Mouse (Mus musculus) neural tube, embryonic 14.5 days (tissue): Measurements from ENCODE around the gene Cep170b. TPM values are rescaled to one million over a fixed set of nuclear protein-coding genes. Genes with fewer than 3 reads are reported as not detected.
A peak's percentile ranks its signal among the peaks of the same experiment; 100 is the strongest.

ENCODE experiments used
- ATAC-seq: fragments of 200-750 bp; cut with Nextera tagmentation; 2 replicates; pipeline ENCODE4 v1.8.0; 2017; ENCODE audit warnings: low read depth, mild to moderate bottlenecking, moderate TSS enrichment, moderate library complexity
- H3K27ac ChIP-seq: fragments of 300-500 bp; sonication (generic); 2 replicates; pipeline ENCODE4 v1.5.1; 2014; ENCODE audit warnings: low read depth, mild to moderate bottlenecking, control low read depth, low read length, moderate library complexity, mixed read lengths
- H3K27me3 ChIP-seq: fragments of 300-500 bp; sonication (generic); 2 replicates; pipeline ENCODE4 v1.6.1; 2014; ENCODE audit warnings: low read length; ENCODE audit not compliant: control insufficient read depth, insufficient read depth
- H3K36me3 ChIP-seq: fragments of 300-500 bp; sonication (generic); 2 replicates; pipeline ENCODE4 v1.6.1; 2014; ENCODE audit warnings: low read length, mixed read lengths; ENCODE audit not compliant: control insufficient read depth, insufficient read depth
- H3K4me1 ChIP-seq: fragments of 300-500 bp; sonication (generic); 2 replicates; pipeline ENCODE4 v1.6.1; 2014; ENCODE audit warnings: low read length; ENCODE audit not compliant: control insufficient read depth, insufficient read depth
- H3K4me2 ChIP-seq: fragments of 300-500 bp; sonication (generic); 2 replicates; pipeline ENCODE4 v1.6.1; 2014; ENCODE audit warnings: mild to moderate bottlenecking, low read depth, low read length, control low read depth
- H3K4me3 ChIP-seq: fragments of 300-500 bp; sonication (generic); 2 replicates; pipeline ENCODE4 v1.5.1; 2014; ENCODE audit warnings: low read depth, low read length, control low read depth, mixed read lengths
- H3K9ac ChIP-seq: fragments of 300-500 bp; sonication (generic); replicated peaks from 2 replicates; pipeline ENCODE4 v1.6.1; 2014; ENCODE audit warnings: low read depth, mild to moderate bottlenecking, control low read depth, low read length, mixed read lengths
- H3K9me3 ChIP-seq: fragments of 300-500 bp; sonication (generic); 2 replicates; pipeline ENCODE4 v1.6.1; 2016; ENCODE audit warnings: low read length; ENCODE audit not compliant: control insufficient read depth
- WGBS: fragments of 180-500 bp; shearing (Covaris S2); extraction: QIAGEN DNeasy Blood & Tissue Kit; methylation state at CpG from one replicate; pipeline ENCODE4 v1.1.7; 2014; 5-methylcytosine and 5-hydroxymethylcytosine counted together
- polyA plus RNA-seq: library from polyadenylated mRNA; unstranded; fragments of >200 nt; fragmentation: Nextera tagmentation; extraction: Ambion mirVana; gene quantifications from 2 replicates; pipeline ENCODE4 v1.2.1, GENCODE M21; 2014

The Cep170b gene
- polyA plus RNA-seq, 1 experiment from 2014 or later = 36.1 TPM

DNA sequence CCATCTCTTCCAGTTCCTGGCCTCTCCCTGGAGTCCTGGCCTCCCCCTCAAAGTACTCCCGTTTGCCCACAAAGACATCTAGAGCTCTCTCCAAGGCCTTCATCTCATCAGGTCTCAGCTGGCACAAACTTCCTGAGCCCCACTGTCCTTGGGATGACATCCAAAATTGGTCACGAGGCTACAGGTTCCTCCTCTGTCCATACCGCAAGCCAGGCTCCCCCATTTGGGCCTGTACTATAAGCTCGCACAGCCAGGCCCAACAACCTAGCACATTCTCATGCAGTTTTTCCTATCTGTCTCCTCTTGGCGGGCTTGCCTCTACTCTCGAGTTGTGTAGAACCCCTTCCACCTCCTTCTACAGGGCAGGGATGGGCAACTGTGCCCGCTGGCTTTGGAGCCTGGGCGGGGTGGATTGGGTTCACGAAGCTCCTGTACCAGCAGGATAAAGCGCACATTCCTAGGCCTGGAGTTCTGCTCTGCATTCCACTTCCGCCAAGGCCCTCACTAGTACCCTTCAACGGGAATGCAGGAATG, 702 bp downstream of the Cep170b start:
- ATAC-seq = no peak
- Histone ChIP-seq H3K27me3 (peaks cover 5% of the 10 kb centered on the region), H3K4me2 (peak overlapping the region; percentile 86; the same call in 1 of the 2 replicates), H3K27ac (peak overlapping the region; percentile 22; the same call in 1 of the 2 replicates), H3K9me3 (no peaks in the 10 kb centered on the region), H3K4me1 (peaks cover 14% of the 10 kb centered on the region), H3K9ac (no peak overlapping the region), H3K36me3 (no peaks in the 10 kb centered on the region), H3K4me3 (peak overlapping the region; percentile 81)
- WGBS = 43% methylated on average over 12 of the region's 12 CpGs

DNA sequence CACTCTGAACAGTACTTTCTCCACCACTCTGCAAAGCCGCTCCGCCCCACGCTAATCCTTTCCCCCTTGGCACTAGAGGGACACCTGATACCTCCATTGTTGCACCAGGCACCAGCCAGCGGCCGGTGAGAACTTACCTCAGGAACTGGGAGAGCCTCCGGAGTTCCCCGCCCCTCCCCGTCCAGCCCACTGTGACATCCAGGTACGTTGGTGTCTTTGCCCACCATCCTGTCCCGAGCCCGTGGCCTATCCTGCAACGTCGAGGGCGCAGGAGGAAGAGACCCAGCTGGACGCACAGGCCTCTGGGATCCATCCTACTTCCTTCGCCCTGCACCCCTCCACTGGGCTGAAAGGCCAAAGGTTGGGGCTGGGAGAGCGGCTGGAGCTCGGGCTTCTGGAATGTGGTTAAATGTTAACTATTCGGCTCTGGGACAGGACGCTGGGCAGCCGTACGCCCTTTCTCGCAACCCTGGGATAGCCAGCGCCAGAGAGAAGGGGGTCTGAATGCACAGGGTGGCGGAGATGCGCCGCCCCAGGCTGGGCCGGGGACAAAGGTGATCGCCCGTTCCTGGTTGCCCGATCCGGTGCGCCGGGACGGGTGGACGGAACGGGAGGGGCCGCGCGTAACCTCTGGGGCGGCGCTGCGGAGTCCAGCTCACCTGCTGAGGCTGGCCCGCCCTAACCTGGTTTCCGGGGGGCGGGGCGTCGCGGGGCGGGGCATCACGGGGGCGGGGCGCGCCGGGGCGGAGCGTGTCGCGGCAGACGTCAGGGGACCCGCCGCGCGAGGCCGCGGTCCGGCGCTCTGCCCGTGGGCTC, 1.4 kb downstream of the Cep170b start:
- Histone ChIP-seq H3K9me3 (no peaks in the 10 kb centered on the region), H3K36me3 (no peaks in the 10 kb centered on the region), H3K4me1 (peaks cover 14% of the 10 kb centered on the region), H3K9ac (peak overlapping the region; percentile 93), H3K27ac (peak overlapping the region; percentile 22), H3K27me3 (peaks cover 5% of the 10 kb centered on the region), H3K4me2 (peak overlapping the region; percentile 86), H3K4me3 (peak overlapping the region; percentile 81)
- 2% methylated on average over 56 of the region's 69 CpGs for WGBS
- peak; percentile 50 for ATAC-seq

DNA sequence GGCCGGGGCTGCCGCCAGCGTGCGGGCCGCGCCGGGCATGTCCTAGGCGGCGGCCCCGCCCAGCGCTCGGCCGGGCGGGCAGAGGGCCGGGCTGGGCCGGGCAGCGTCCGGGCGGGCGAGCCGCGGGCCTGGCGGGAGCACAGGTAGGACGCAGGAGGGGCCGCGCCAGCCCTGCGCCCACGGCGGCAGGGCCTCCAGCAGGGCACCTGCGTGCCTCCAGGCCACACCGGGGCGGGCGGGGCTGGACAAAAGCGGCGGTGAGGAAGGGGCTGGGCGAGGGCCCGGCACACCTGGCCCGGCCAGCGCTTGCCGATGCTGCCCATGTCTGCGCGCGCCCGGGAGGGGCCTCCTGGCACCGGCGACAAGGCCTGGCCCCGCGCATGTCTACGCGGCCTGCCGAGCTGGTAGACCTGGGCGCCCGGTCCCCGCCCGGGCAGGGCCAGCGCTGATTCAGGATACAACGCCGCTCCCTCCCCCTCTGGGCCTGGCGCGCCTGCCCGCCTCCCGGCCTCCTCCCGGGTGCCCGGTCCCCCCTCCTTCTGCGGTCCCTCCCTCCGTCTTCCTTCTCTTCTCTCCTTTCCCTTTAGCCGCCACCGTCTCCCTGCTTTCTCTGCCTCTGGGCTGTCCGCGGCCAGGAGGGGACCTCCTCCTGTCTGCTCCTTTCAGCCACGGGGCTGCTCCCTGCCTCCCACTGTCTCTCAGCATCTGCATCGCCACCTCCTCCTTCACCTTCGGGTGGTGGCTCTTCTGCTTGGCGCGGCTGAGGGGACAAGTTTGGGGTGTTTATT, 2.2 kb downstream of the Cep170b start:
- Histone ChIP-seq H3K4me1 (peaks cover 14% of the 10 kb centered on the region), H3K9me3 (no peaks in the 10 kb centered on the region), H3K9ac (peak overlapping the region; percentile 93), H3K27ac (peak overlapping the region; percentile 62), H3K36me3 (no peaks in the 10 kb centered on the region), H3K4me3 (peak overlapping the region; percentile 81), H3K27me3 (peaks cover 5% of the 10 kb centered on the region), H3K4me2 (peak overlapping the region; percentile 86)
- peak; percentile 46 for ATAC-seq
- WGBS = under 1% methylated on average over 47 of the region's 75 CpGs

DNA sequence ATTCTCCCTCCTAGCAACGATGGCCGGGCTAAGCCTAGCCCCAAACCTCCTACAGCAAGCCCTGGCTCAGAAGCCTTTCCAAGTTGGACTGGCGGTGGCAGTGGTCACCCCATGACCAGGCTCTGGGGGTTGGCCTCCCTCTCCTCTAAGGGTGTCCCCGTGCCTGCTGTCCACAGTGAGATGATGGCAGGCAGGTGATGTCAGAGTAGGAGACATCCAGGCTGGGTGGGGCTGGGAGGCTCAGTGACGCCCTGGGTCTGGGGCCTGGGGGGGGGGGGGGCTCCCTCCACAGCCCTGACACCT, 2.7 kb downstream of the Cep170b start:
- peak; percentile 38 for ATAC-seq
- WGBS = 8% methylated on average over 5 of the region's 5 CpGs
- Histone ChIP-seq H3K9me3 (no peaks in the 10 kb centered on the region), H3K4me3 (peak overlapping the region; percentile 81), H3K27ac (0 out of 2 replicates have a peak overlapping the region, but pooled peaks have one; percentile 62), H3K27me3 (peaks cover 5% of the 10 kb centered on the region), H3K9ac (peak overlapping the region; percentile 93), H3K36me3 (no peaks in the 10 kb centered on the region), H3K4me2 (peak overlapping the region; percentile 86), H3K4me1 (peaks cover 14% of the 10 kb centered on the region)

DNA sequence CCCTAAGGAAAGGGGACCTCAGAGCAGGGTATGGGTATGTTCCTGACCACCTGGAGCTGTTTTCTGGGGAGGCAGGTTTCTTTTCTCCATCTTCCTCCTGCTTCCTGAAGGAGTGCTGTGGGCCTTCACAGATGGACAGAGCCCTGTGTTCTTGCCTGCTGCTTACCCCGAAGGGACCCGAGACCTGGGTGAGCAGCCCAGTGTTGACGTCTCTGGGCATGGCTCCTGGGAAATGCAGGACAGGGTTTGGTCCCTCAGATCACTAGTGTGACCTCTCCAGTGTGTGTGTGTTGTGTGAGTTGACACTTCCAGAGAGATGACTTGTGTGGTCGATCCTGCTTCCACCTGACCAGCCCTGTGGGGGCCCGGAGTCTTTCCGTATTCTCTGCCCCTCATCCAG, 3.2 kb downstream of the Cep170b start:
- Histone ChIP-seq H3K9ac (peak overlapping the region; percentile 93), H3K4me1 (peaks cover 14% of the 10 kb centered on the region), H3K27me3 (peaks cover 5% of the 10 kb centered on the region), H3K4me3 (peak overlapping the region; percentile 81; the same call in 1 of the 2 replicates), H3K9me3 (no peaks in the 10 kb centered on the region), H3K4me2 (peak overlapping the region; percentile 86), H3K36me3 (no peaks in the 10 kb centered on the region), H3K27ac (no peak overlapping the region)
- WGBS = 92% methylated on average over 6 of the region's 6 CpGs
- no peak for ATAC-seq

DNA sequence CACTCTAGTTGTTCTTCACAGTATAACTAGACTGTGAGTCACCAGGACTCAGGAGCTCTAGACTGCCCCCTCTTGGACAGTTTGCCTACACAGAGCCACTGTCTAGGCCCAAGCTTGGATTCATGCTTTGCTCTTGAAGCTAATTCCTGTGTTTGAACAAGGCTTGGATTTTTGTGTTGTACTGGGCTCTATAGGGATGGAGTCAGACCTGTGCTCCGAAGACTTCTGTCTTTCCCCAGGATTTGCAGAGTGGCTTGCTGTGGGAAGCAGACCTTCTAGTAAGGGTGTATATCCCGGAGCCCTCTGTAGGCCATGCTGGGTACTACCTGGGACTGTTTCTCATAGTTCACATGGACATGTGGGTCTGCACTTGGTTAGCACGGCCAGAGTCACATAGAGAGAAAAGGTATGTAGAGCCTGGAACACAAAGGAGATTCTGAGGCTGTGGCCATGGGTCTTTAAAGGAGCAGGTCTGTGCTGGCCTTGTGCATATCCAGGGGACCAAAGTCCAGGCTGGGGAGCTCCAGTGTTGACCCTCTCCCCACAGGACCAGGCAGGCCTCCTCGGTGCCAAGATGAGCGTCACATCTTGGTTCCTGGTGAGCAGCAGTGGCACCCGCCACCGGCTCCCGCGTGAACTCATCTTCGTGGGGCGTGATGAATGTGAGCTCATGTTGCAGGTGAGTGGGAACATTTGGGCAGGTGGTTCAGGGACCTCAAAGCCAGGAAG, 4.0 kb downstream of the Cep170b start:
- Histone ChIP-seq H3K36me3 (no peaks in the 10 kb centered on the region), H3K27ac (no peak overlapping the region), H3K4me3 (no peak overlapping the region), H3K9me3 (no peaks in the 10 kb centered on the region), H3K9ac (no peak overlapping the region), H3K27me3 (peaks cover 5% of the 10 kb centered on the region), H3K4me1 (peaks cover 14% of the 10 kb centered on the region), H3K4me2 (no peak overlapping the region)
- no peak for ATAC-seq
- 78% methylated on average over 11 of the region's 11 CpGs for WGBS

DNA sequence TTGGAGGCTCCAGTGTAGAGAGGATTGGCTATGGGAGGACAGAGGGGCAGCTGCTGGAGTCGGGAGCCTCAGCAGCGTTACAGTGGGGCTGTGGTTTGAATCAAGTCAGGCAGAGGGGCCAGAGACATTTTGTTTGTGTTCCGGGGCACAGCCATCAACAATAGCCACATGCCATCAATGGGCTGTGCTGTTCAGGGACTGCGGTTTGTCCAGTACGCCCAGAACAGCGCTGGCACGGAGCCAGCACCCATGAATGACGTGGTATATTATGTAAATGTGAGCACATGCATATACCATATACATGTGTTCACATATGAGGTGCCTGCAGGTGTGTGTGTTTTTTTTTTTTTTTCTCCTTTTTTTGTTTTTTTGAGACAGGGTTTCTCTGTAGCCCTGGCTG, 7.5 kb downstream of the Cep170b start:
- H3K9ac ChIP-seq = no peak overlapping the region
- H3K4me2 ChIP-seq = no peak overlapping the region
- no peak overlapping the region for H3K4me3 ChIP-seq
- 61% methylated on average over 8 of the region's 8 CpGs for WGBS
- no peaks in the 10 kb centered on the region for H3K27me3 ChIP-seq
- no peaks in the 10 kb centered on the region for H3K9me3 ChIP-seq
- H3K27ac ChIP-seq = no peak overlapping the region
- H3K36me3 ChIP-seq = peaks cover 16% of the 10 kb centered on the region
- ATAC-seq = no peak
- peaks cover 11% of the 10 kb centered on the region for H3K4me1 ChIP-seq

DNA sequence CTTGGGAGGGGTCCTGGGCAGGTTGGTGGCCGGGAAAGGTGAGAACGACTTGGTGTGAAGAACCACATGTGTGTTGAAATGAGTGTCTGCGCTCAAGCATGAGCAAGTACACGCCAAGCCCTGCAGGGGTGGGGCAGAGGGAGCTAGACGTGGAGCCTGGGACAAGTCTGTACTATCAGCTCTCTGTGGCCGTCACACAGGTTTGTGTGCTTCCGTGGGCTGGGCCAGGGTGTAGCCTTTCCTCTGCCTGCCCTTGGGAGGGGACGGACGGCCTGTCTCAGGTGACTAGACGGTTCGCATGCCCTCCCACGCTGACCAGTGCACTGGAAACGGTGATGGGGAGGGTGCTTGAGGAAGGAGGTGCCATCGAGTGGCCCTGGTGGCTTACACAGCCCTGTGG, 10.6 kb downstream of the Cep170b start:
- Histone ChIP-seq H3K27ac (no peak overlapping the region), H3K9me3 (no peaks in the 10 kb centered on the region), H3K9ac (no peak overlapping the region), H3K4me1 (no peaks in the 10 kb centered on the region), H3K36me3 (peaks cover 30% of the 10 kb centered on the region), H3K4me3 (no peak overlapping the region), H3K27me3 (no peaks in the 10 kb centered on the region), H3K4me2 (no peak overlapping the region)
- no peak for ATAC-seq
- WGBS = 91% methylated on average over 14 of the region's 14 CpGs
